Mouse (Mus musculus): ENCODE measurements at regions not wholly inside any gene's neighbourhood (a gene's known extent, or its start where the extent isn't known, plus 50 kb on each side); places are given as distances from the start of the nearest gene placed in this dataset.

DNA sequence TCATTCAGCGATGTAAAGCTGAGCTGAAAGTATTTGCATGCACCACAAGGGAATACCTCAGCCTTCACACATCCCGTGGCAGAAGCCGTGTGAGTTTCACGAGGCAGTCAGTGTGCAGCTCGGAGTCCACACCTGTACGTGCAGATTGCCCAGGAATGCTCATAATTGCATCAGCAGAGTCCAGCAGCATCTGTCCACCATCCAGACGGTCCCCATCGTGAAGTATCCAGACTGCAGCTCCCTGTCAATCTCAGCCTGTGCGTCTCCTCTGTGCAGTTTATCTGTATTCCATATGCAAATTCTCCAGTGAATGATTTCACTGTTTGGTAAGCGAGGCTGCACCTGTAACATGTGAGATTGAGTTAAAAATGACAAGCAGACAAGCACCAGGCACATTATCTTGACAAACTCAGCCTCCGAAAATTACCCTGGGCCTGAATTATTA is 227.2 kb upstream of the Adamts16 start:
- intact Hi-C loops (cut with DNase I) = no loop called here

DNA sequence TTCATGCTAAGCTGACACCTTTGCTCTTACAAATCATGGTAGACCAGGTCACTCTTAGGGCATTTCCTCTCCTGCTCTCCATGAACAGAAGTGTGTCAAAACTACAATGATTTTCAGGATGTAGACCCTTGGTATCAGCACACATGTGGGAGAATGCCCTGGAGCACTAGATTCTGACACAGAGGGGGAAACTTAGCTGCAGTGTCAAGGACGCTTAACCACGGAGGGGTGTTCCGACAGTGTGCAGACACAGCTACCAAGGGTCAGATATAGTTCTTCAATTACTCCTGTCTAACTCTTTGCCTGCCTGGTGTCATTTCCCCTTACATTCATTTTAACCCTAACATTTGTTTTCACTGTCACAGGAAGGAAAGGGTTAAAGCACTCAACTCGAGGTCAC is 226.4 kb upstream of the Adamts16 start:
- DNase-seq (ENCODE audit: low spot score) = no peak
- intact Hi-C loops (cut with DNase I) = no loop called here

More for the DNA sequence above, 227.2 kb upstream of the Adamts16 start:
- DNase-seq (ENCODE audit: low spot score) = no peak

DNA sequence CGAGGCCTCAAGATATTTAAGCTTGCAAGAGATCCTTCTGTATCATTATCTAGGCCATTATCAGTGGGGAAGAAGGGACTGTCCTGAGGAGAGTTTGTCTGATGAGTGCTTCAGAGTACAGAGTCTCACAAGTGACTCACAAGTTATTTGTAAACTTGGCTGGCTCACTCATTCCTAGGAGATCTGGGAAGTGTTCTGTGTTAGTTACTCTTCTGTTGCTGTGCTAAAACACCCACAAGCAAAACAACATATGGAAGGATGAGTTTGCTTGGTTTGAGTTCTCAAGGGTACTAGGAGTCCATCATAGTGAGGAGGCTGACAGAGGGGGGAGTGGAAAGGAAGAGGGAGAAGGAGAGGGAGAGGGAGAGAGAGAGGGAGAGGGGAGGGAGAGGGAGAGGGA is 224.0 kb upstream of the Adamts16 start:
- DNase-seq (ENCODE audit: low spot score) = no peak
- intact Hi-C loops (cut with DNase I) = no loop called here

DNA sequence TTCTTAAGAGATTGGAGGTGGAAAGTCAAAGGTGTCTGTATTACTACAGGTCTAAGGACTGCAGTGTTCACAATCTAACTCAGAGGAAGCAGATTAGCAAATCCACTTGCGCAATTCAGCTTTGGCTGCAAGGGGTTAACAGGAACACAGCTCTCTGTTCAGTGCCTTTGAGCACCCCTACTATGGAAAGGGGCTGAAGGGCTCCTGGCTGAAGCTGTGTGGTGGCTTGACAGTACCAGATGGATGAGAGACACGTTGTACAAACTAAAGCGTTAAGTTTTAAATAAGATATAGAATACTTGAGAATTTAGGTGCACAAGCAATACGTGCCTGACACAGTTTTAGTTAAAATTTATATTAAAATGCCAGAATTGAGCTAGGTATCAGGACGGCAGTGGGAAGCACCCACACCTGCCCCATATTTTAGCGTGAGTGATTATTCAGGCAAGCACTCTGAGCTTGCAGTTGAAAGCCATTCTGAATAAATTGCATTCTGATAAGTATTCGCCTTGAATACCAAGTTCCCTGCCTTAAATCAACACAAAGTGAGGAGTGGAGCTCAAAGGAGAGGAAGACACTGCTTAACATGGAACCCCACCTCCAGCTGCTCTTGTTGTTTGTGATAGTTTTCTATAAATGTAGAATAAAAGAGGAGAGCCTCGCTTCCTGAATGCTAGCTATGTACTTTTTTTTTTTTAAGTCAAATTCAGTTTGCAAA is 223.1 kb upstream of the Adamts16 start:
- no peak for DNase-seq (ENCODE audit: low spot score)
- intact Hi-C loops (cut with DNase I) = no loop called here

DNA sequence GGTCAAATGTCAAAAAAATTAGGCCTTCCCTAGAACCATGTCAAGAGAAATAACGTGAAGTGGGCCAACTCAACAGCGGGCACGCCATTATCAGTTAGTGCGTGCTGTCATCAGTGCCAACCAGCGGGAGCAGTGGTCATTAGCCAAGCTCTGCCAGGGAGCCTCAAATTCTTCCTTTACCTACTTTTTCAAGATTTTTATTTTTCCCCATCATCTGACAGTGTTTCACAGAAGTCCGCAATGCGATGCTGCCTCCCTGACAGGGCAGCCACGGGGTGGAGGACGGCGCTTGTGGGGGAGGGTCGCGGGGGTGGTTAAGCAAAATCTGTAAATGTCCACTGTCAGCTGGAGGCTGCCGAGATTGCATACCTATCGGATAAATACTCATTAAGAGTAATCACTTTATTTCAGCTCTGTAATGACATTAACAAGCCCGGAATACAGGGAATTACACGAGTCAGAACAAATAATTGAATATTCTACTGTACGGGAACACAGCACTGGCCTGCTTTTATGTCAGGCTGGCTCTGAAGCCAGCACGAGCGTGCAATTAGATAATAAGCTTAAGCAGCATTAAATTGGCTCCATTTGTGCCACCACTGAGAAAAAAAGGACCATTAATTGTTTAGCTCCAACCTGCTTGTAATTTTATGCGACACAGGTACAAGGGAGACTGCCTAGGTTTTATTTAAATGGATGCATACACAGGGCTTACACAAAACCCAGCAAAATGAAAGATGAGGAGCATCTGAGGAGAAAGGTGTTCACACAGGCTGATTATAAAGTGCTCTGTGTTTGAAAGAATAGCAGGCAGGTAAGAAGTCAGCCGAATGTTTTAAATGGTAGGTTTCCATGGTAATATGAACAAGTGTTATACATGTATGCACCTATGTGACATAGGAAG is 212.0 kb upstream of the Adamts16 start:
- intact Hi-C loops (cut with DNase I) = no loop called here
- no peak for DNase-seq (ENCODE audit: low spot score)

DNA sequence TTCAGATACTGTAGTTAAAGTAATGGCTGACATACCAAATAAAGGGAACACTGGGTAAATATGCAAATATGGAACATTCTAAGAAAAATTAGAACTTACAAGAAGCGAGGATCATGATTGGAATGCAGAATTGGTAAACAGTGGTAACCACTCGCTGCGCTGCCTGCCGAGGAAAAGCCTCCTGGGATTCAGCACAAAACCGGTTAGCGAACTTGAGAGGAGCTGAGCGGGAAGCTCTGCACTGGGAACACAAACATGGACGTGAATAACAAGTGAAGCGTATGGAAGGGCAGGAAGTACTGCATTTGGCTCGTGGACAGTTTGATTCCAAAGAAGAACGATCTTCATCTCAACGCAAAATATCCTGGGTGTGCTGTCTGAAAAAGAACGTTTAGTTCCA is 209.0 kb upstream of the Adamts16 start:
- intact Hi-C loops (cut with DNase I) = no loop called here
- no peak for DNase-seq (ENCODE audit: low spot score)

DNA sequence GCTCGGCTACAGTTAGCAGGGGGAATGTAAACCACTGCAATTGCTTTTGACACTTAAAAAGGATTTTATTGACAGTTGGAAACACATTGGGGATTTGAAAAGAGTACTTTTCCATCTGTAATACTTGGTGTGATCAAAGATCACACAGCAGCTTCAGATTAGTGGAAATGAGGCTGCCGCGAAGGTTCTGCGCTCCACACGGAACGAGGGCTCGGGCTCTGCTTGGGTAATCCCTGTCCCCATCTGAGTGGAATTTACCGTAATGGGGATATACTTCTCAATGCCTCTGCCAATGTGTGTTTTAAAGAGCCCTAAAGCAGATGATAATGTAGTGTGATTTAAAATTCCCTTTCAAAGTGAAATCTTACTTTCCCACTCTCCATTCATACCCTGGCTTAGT is 194.4 kb upstream of the Adamts16 start:
- intact Hi-C loops (cut with DNase I) = no loop called here

DNA sequence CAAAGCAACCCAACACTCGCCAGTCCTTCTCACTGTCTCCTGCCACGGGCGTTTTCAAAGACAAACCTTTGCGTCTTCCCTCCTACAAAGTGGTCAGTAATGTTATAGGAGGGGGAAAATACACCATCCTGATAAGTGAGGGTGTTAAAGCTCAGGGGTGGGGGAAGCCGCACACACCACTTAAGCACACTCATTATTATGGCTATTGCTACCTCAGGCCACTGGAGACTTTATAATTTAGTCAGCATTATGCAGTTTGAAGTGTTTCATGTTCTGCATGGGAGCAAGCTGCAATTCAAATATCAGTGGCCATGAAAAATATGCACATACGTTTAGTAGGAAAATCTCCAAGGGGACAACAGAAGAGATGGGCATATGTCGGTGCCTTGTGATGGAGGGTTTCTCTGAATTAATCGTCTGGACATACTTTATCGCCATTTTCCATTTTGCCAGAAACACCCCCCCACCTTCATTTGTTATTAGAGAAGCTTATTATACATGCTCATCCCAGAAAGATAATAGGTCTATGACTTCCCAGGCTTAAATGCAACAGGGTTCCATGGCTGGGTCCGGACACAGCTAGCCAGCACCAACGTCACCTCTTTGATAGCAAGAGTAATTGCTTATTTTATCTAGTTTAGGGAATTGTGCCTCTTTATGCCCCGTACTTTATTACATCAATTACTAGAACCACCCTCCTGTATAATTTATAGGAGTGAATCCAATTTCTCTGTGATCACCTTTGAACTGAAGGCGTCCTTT is 193.5 kb upstream of the Adamts16 start:
- DNase-seq (ENCODE audit: low spot score) = no peak
- intact Hi-C loops (cut with DNase I) = no loop called here

More for the DNA sequence above, 194.4 kb upstream of the Adamts16 start:
- no peak for DNase-seq (ENCODE audit: low spot score)

DNA sequence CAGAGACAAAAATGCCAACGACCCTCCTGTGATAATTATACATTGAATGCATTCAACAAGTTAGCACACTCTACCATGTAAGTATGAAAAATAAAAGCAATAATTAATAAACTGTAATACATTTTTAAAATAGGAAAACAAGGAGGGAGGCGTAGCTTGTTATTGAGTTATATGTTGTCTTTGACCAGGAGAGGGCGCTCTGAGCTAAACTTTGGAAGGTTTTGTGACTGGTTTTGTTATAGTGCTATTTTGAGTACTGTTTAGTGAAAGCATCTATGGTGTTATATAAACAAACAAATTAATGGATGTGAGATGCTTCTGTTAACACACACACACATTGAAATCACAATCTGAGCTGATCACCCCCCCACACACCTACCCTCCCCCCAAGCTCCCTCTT is 166.6 kb upstream of the Adamts16 start:
- DNase-seq (ENCODE audit: low spot score) = no peak
- intact Hi-C loops (cut with DNase I) = loop anchor here (10.0 kb wide), 1 partner anchor 393 kb away; no protein-coding TSS in a partner anchor

DNA sequence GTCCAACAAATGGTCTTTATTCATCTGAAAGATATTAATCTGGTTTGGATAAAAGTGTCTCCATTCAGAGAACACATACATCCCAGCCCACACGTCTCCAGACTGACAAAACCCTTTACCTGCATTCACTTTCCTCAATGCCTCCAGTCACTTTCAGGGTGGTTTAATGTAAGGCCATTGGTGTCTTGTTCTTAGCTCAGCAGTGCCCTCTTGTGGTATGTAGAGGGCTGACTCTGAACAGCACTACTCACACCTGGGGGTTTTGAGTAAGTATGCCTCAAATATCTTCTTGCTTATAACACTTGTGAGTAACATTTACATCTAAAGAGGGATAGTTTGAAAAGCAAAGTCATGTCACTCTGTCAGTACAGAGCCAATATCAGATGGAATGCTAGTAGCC is 164.5 kb upstream of the Adamts16 start:
- intact Hi-C loops (cut with DNase I) = loop anchor here (10.0 kb wide), 1 partner anchor 391 kb away; no protein-coding TSS in a partner anchor
- DNase-seq (ENCODE audit: low spot score) = no peak

DNA sequence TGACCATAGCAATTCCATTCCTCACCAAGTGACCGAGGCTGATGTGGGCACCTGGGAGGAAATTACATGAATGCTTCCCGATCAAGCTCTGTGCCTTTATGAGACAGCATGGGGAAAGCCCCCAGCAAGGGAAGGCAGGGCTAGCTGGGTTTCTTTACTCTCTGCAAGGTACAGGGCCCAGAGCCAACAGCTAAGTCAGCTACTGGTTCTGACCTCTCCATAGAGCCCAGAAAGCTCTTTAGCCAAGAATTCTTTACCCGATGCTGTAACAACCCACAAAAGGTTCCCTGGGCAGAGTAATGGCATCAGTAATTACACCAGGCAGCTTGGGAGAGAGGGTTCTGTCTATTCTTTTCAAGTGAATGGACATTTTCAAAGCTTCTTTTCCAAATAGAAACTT is 161.9 kb upstream of the Adamts16 start:
- intact Hi-C loops (cut with DNase I) = loop anchor here (10.0 kb wide), 1 partner anchor 389 kb away; no protein-coding TSS in a partner anchor
- DNase-seq (ENCODE audit: low spot score) = no peak

DNA sequence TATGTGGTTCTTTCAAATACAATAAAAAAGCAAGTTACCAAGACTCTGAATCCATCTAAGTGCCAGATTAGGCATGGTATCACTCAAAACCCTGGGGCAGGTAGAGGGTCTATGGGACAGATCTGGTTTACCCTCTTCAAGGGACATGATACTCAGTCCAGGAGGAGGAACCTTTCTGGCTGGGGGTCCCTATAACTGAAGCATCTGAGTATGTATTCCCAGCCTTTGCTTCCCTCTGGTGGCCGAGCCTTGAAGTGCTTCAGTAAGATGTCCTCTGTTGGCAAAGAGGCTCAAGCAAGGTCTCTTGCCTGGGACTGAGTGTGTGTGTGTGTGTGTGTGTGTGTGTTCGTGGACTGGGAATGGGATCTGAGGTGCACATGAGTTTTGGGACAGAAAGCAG is 159.7 kb upstream of the Adamts16 start:
- no peak for DNase-seq (ENCODE audit: low spot score)
- intact Hi-C loops (cut with DNase I) = loop anchor here (1.0 to 10.0 kb wide), 4 partner anchors 38 to 386 kb away; no protein-coding TSS in a partner anchor

DNA sequence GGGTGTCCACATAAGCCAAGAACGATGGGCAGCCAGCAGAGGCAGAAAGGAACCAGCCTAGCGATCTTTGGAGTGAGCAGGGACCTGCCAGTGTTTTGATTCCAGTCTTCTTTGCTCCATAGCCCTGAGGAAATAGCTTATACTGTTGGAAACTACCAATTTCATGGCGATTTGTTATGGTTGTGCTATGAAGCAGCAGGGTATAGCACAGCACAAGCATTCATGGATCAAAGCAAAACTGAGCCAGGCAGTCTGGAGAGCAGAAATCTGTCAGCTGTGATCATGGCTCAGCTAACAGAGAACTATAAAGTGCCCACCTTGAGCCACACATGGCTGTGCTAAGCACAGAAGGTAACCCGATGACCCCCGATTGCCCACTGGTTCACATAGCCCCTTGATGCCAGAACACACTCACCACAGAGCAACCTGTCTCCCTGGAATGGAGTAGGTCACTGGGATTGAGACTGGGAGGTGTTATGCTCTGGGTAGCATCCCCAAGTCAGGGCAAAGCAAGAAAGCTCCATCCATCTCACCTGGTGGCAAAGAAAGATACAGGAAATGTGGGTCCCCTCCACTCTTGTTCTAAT is 158.9 kb upstream of the Adamts16 start:
- intact Hi-C loops (cut with DNase I) = loop anchor here (1.0 to 10.0 kb wide), 4 partner anchors 38 to 386 kb away; no protein-coding TSS in a partner anchor

DNA sequence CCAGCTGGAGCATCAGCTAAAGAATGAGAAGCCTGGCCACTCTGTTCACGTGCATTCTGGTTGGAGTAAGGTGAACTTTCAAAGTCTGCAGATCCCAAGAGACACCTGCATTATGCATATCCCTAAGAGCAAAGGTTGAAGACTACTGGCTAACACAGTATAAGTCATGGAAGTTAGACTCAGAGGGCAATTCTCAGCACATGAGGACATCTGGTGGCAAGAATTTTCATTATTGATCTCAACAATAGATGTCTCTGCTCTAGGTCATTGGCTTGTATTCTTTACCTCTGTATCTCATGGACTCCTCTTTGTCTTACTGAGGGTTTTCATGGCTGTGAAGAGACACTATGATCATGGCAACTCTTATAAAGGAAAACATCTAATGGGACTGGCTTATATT is 151.9 kb upstream of the Adamts16 start:
- intact Hi-C loops (cut with DNase I) = no loop called here

More for the DNA sequence above, 158.9 kb upstream of the Adamts16 start:
- no peak for DNase-seq (ENCODE audit: low spot score)

DNA sequence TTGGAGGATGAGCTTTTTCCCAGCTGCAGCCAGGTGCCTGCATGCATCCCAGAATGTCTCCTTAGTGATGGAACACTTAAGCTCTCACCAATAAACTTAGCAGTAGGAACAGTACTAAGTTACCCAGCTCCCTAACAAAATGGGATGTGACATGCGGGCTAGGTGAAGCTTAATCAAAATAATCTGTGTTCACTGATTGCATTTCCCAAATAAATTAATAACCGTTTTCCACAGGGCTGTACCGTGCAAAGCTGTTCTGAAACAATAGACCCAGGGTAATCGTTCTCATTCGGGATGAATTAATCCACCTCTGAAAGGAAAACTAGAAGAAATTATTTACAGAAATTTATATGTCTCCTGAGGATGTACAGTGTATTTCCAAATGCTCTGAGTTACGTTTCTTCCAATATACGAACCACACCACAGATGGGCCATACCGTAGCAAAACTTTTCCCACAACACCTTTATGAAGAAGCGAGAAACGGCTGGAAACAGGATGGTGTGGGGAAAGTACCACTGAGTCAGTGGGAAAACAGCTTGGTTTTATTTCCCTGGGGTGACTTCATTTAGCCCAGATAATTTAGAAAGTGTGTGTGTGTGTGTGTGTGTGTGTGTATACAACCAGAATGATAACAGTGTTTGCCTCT is 148.5 kb upstream of the Adamts16 start:
- no peak for DNase-seq (ENCODE audit: low spot score)

More for the DNA sequence above, 151.9 kb upstream of the Adamts16 start:
- DNase-seq (ENCODE audit: low spot score) = no peak

DNA sequence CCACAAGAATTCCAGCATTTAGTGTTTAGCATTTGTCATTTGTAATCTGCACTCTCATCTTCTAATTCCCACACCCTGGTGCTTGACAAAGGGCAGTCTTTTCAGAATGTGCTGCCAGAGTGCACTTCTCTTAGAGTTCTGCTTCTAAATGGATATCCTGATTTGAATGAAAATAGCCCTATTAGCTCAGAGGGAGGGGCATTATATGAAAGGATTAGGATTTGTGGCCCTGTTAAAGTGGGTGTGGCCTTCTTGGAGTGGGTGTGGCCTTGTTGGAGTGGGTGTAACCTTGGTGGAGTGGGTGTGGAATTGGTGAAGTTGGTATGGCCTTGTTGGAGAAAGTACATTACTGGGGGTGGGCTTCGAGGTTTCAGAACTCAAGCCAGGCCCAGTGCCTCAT is 137.7 kb upstream of the Adamts16 start:
- intact Hi-C loops (cut with DNase I) = no loop called here
- DNase-seq (ENCODE audit: low spot score) = no peak

More for the DNA sequence above, 148.5 kb upstream of the Adamts16 start:
- intact Hi-C loops (cut with DNase I) = no loop called here

DNA sequence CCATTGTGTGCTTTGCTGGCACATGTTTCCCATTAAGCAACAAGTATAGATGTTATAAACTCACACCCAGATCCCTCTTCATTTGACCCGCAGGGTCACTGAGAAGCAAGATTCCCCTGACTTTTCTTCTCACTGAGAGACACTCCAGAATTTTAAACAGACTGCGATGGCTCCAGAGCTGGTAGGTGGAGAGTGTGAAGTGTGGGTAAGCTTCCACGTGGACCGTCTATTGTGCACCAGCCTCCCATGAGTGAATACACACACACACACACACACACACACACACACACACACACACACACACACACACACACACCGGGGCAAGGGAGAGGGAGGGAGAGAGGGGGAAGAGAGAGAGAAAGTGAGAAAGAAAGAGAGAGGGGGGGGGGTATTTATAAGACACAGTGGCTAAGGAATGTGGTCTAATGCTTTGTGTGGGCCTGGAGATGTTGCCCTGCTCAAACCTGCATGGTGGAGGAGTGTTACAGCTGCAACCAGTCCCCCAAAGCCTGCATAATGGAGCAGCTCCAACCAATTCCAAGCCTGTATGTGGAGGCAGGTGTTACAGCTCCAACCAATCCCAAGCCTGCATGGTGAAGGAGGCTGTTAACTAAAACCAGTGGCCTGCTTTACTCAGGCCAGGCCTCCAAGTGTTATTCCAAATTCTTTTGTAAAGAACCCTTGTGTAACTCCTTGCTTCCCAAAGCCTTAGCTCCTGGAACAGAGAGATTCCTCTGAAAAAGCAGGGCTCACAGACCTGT is 137.1 kb upstream of the Adamts16 start:
- intact Hi-C loops (cut with DNase I) = no loop called here
- DNase-seq (ENCODE audit: low spot score) = no peak

DNA sequence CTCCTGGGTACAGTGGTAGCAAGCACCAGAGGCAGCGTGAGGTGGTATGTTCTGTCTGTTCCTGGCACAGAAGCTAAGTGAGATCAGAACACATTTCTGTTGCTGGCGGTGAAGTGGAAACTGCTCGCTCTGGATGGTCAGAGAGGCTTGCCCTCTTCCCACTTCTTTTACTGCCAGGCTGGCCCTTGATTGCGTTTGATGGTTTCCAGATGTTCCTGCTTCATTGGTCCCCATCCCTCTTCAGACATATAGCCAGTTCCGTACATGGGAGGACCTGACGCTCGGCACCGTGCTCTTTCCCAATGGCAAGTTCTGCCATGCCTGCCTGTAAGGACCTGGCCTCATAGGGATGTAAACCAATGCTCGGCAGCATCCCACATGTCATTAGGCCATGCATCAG is 128.0 kb upstream of the Adamts16 start:
- no peak for DNase-seq (ENCODE audit: low spot score)
- intact Hi-C loops (cut with DNase I) = no loop called here
